Mouse (Mus musculus): Measurements from ENCODE around the gene Iqsec3. TPM values are rescaled to one million over a fixed set of nuclear protein-coding genes. Genes with fewer than 3 reads are reported as not detected.

Iqsec3 gene
- polyA plus RNA-seq, 1 experiment = 0.09 TPM

- no peak overlapping the region for H3ac ChIP-seq (ENCODE audit: control insufficient read depth, insufficient read length, low read depth)
- H3K36me3 ChIP-seq (ENCODE audit: control insufficient read depth, insufficient read depth) = no peaks in the 10 kb centered on the region
- no peaks in the 10 kb centered on the region for H3K79me2 ChIP-seq (ENCODE audit: control insufficient read depth, insufficient read depth)
- no peaks in the 10 kb centered on the region for H3K79me3 ChIP-seq (ENCODE audit: low read depth)
- TF ChIP-seq FOSL1 (IDR thresholded peaks at IDR 0.05; ENCODE audit: insufficient read depth, low read length, poor library complexity, severe bottlenecking) (no peak), CTCF (IDR thresholded peaks at IDR 0.05; ENCODE audit: control insufficient read depth, insufficient read depth, insufficient read length) (no peak), MAX (IDR thresholded peaks at IDR 0.05) (no peak), MYOD1 (IDR thresholded peaks at IDR 0.05; ENCODE audit: control insufficient read depth, insufficient read length, low read depth) (no peak), MYOG (IDR thresholded peaks at IDR 0.05; ENCODE audit: control insufficient read depth, extremely low read depth, insufficient read length) (no peak), USF1 (IDR thresholded peaks at IDR 0.05; ENCODE audit: low read depth) (no peak), CEBPB (IDR thresholded peaks at IDR 0.05; ENCODE audit: low read depth) (no peak)
- H3K27me3 ChIP-seq (ENCODE audit: control insufficient read depth, insufficient read depth, insufficient read length) = no peaks in the 10 kb centered on the region
- no peak overlapping the region for H3K4me3 ChIP-seq (ENCODE audit: insufficient read depth, poor library complexity, severe bottlenecking)
These were observed 22.1 kb upstream of the Iqsec3 start for GRCm38 (mm10) chr6:121495606-121496005.

DNA sequence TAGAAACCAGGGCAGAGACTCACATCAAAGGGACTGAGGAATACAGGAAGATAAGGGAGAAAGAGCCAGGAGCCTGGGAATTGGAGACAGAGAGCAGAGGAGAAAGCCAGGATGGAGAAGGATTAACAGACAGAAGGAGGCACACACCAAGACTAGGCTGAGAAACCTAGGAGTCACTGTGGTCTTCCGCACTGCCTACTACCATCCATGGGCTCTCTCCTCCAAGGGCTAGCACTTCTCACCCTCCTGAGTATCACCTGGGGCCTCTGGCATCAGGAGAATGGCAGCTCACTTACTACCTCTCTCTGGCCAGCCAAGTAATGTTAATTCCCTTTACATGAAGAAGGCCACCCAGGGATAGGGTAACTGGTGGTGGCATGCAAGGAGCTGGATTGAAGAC lies 21.5 kb upstream of the Iqsec3 start:
- no peak overlapping the region for H3K4me3 ChIP-seq (ENCODE audit: insufficient read depth, poor library complexity, severe bottlenecking)

GRCm38 (mm10) chr6:121494319-121494718 lies 20.8 kb upstream of the Iqsec3 start:
- Histone ChIP-seq H3ac (ENCODE audit: control insufficient read depth, insufficient read length, low read depth) (no peak overlapping the region), H3K79me2 (ENCODE audit: control insufficient read depth, insufficient read depth) (no peaks in the 10 kb centered on the region), H3K36me3 (ENCODE audit: control insufficient read depth, insufficient read depth) (no peaks in the 10 kb centered on the region), H3K27me3 (ENCODE audit: control insufficient read depth, insufficient read depth, insufficient read length) (no peaks in the 10 kb centered on the region), H3K4me3 (ENCODE audit: insufficient read depth, poor library complexity, severe bottlenecking) (no peak overlapping the region), H3K79me3 (ENCODE audit: low read depth) (no peaks in the 10 kb centered on the region)
- TF ChIP-seq MYOG (IDR thresholded peaks at IDR 0.05; ENCODE audit: control insufficient read depth, extremely low read depth, insufficient read length) (no peak), CEBPB (IDR thresholded peaks at IDR 0.05; ENCODE audit: low read depth) (no peak), MYOD1 (IDR thresholded peaks at IDR 0.05; ENCODE audit: control insufficient read depth, insufficient read length, low read depth) (no peak), CTCF (IDR thresholded peaks at IDR 0.05; ENCODE audit: control insufficient read depth, insufficient read depth, insufficient read length) (no peak), FOSL1 (IDR thresholded peaks at IDR 0.05; ENCODE audit: insufficient read depth, low read length, poor library complexity, severe bottlenecking) (no peak), MAX (IDR thresholded peaks at IDR 0.05) (no peak), USF1 (IDR thresholded peaks at IDR 0.05; ENCODE audit: low read depth) (no peak)

More for the DNA sequence above, 21.5 kb upstream of the Iqsec3 start:
- TF ChIP-seq USF1 (IDR thresholded peaks at IDR 0.05; ENCODE audit: low read depth) = no peak
- no peak for TF ChIP-seq MAX (IDR thresholded peaks at IDR 0.05)
- TF ChIP-seq CEBPB (IDR thresholded peaks at IDR 0.05; ENCODE audit: low read depth) = no peak
- TF ChIP-seq CTCF (IDR thresholded peaks at IDR 0.05; ENCODE audit: control insufficient read depth, insufficient read depth, insufficient read length) = no peak
- TF ChIP-seq MYOG (IDR thresholded peaks at IDR 0.05; ENCODE audit: control insufficient read depth, extremely low read depth, insufficient read length) = no peak
- no peak for TF ChIP-seq MYOD1 (IDR thresholded peaks at IDR 0.05; ENCODE audit: control insufficient read depth, insufficient read length, low read depth)
- no peak for TF ChIP-seq FOSL1 (IDR thresholded peaks at IDR 0.05; ENCODE audit: insufficient read depth, low read length, poor library complexity, severe bottlenecking)
- H3ac ChIP-seq (ENCODE audit: control insufficient read depth, insufficient read length, low read depth) = no peak overlapping the region
- no peaks in the 10 kb centered on the region for H3K79me3 ChIP-seq (ENCODE audit: low read depth)
- no peaks in the 10 kb centered on the region for H3K27me3 ChIP-seq (ENCODE audit: control insufficient read depth, insufficient read depth, insufficient read length)
- no peaks in the 10 kb centered on the region for H3K79me2 ChIP-seq (ENCODE audit: control insufficient read depth, insufficient read depth)
- H3K36me3 ChIP-seq (ENCODE audit: control insufficient read depth, insufficient read depth) = no peaks in the 10 kb centered on the region

DNA sequence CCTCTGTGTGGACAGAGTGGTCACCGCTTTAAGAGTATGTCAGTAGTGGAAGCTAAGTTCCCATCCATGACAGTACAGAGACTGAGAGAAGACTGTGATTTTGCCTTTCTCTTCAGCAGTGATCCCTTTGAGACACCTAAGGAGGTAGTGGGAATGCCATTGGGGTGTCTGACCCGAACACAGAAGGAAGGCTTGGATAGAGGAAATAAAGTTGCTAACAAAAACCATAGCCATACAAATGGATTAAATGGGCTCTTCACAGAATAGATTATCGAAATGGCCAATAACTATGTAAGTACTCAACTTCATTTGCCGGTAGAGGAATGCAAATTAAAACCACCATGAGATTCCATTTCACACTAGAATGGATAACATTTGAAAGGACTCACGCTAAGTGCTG lies 17.9 kb upstream of the Iqsec3 start:
- Histone ChIP-seq H3ac (ENCODE audit: control insufficient read depth, insufficient read length, low read depth) (no peak overlapping the region), H3K27me3 (ENCODE audit: control insufficient read depth, insufficient read depth, insufficient read length) (no peaks in the 10 kb centered on the region), H3K79me3 (ENCODE audit: low read depth) (no peaks in the 10 kb centered on the region), H3K36me3 (ENCODE audit: control insufficient read depth, insufficient read depth) (no peaks in the 10 kb centered on the region), H3K4me3 (ENCODE audit: insufficient read depth, poor library complexity, severe bottlenecking) (no peak overlapping the region), H3K79me2 (ENCODE audit: control insufficient read depth, insufficient read depth) (no peaks in the 10 kb centered on the region)
- TF ChIP-seq CEBPB (IDR thresholded peaks at IDR 0.05; ENCODE audit: low read depth) (no peak), MAX (IDR thresholded peaks at IDR 0.05) (no peak), MYOD1 (IDR thresholded peaks at IDR 0.05; ENCODE audit: control insufficient read depth, insufficient read length, low read depth) (no peak), MYOG (IDR thresholded peaks at IDR 0.05; ENCODE audit: control insufficient read depth, extremely low read depth, insufficient read length) (no peak), FOSL1 (IDR thresholded peaks at IDR 0.05; ENCODE audit: insufficient read depth, low read length, poor library complexity, severe bottlenecking) (no peak)

GRCm38 (mm10) chr6:121472273-121472672 lies 1.2 kb downstream of the Iqsec3 start:
- Histone ChIP-seq H3ac (ENCODE audit: control insufficient read depth, insufficient read length, low read depth) (no peak overlapping the region), H3K27me3 (ENCODE audit: control insufficient read depth, insufficient read depth, insufficient read length) (no peaks in the 10 kb centered on the region), H3K79me2 (ENCODE audit: control insufficient read depth, insufficient read depth) (no peaks in the 10 kb centered on the region), H3K79me3 (ENCODE audit: low read depth) (no peaks in the 10 kb centered on the region), H3K4me3 (ENCODE audit: insufficient read depth, poor library complexity, severe bottlenecking) (no peak overlapping the region), H3K36me3 (ENCODE audit: control insufficient read depth, insufficient read depth) (no peaks in the 10 kb centered on the region)
- TF ChIP-seq CEBPB (IDR thresholded peaks at IDR 0.05; ENCODE audit: low read depth) (no peak), CTCF (IDR thresholded peaks at IDR 0.05; ENCODE audit: control insufficient read depth, insufficient read depth, insufficient read length) (no peak), MYOG (IDR thresholded peaks at IDR 0.05; ENCODE audit: control insufficient read depth, extremely low read depth, insufficient read length) (no peak), USF1 (IDR thresholded peaks at IDR 0.05; ENCODE audit: low read depth) (no peak), MAX (IDR thresholded peaks at IDR 0.05) (no peak), MYOD1 (IDR thresholded peaks at IDR 0.05; ENCODE audit: control insufficient read depth, insufficient read length, low read depth) (no peak), FOSL1 (IDR thresholded peaks at IDR 0.05; ENCODE audit: insufficient read depth, low read length, poor library complexity, severe bottlenecking) (no peak)

GRCm38 (mm10) chr6:121468235-121468634 lies 5.2 kb downstream of the Iqsec3 start:
- Histone ChIP-seq H3K79me2 (ENCODE audit: control insufficient read depth, insufficient read depth) (no peaks in the 10 kb centered on the region), H3K27me3 (ENCODE audit: control insufficient read depth, insufficient read depth, insufficient read length) (no peaks in the 10 kb centered on the region), H3K4me3 (ENCODE audit: insufficient read depth, poor library complexity, severe bottlenecking) (no peak overlapping the region), H3K79me3 (ENCODE audit: low read depth) (no peaks in the 10 kb centered on the region), H3ac (ENCODE audit: control insufficient read depth, insufficient read length, low read depth) (no peak overlapping the region), H3K36me3 (ENCODE audit: control insufficient read depth, insufficient read depth) (no peaks in the 10 kb centered on the region)
- TF ChIP-seq MYOG (IDR thresholded peaks at IDR 0.05; ENCODE audit: control insufficient read depth, extremely low read depth, insufficient read length) = no peak
- TF ChIP-seq MAX (IDR thresholded peaks at IDR 0.05) = no peak
- TF ChIP-seq MYOD1 (IDR thresholded peaks at IDR 0.05; ENCODE audit: control insufficient read depth, insufficient read length, low read depth) = no peak
- no peak for TF ChIP-seq FOSL1 (IDR thresholded peaks at IDR 0.05; ENCODE audit: insufficient read depth, low read length, poor library complexity, severe bottlenecking)
- no peak for TF ChIP-seq CEBPB (IDR thresholded peaks at IDR 0.05; ENCODE audit: low read depth)
- TF ChIP-seq CTCF (IDR thresholded peaks at IDR 0.05; ENCODE audit: control insufficient read depth, insufficient read depth, insufficient read length) = no peak
- TF ChIP-seq USF1 (IDR thresholded peaks at IDR 0.05; ENCODE audit: low read depth) = no peak

All from C2C12 (cell line).